Mouse (Mus musculus) frontal cortex, adult (tissue): ENCODE measurements at regions not wholly inside any gene's neighbourhood (a gene's known extent, or its start where the extent isn't known, plus 50 kb on each side); places are given as distances from the start of the nearest gene placed in this dataset.

Experiments used
- ATAC-seq: cut with Nextera tagmentation; 2 replicates; pipeline ENCODE4 v1.9.2; 2017; ENCODE audit warnings: mild to moderate bottlenecking, moderate library complexity, mixed read lengths; ENCODE audit not compliant: low TSS enrichment

- no peak for ATAC-seq
Observed at GRCm38 (mm10) chr2:50003866-50004265, 62.4 kb upstream of the Lypd6 start.

GRCm38 (mm10) chr2:50004674-50005527 is 61.3 kb upstream of the Lypd6 start:
- no peak for ATAC-seq

- ATAC-seq = no peak
Observed at GRCm38 (mm10) chr2:50008282-50008681, 57.9 kb upstream of the Lypd6 start.

GRCm38 (mm10) chr2:50010409-50010808 is 55.8 kb upstream of the Lypd6 start:
- no peak for ATAC-seq

- no peak for ATAC-seq
Observed at GRCm38 (mm10) chr2:50012303-50012702, 53.9 kb upstream of the Lypd6 start.

- peak; percentile 92 for ATAC-seq
Observed at GRCm38 (mm10) chr2:50013248-50013647, 53.0 kb upstream of the Lypd6 start.

- no peak for ATAC-seq
Observed at GRCm38 (mm10) chr2:50013882-50014281, 52.3 kb upstream of the Lypd6 start.

GRCm38 (mm10) chr2:50014683-50015082 is 51.5 kb upstream of the Lypd6 start:
- ATAC-seq = peak; percentile 55
